Mouse (Mus musculus): ENCODE measurements around the gene Sncg.

DNA sequence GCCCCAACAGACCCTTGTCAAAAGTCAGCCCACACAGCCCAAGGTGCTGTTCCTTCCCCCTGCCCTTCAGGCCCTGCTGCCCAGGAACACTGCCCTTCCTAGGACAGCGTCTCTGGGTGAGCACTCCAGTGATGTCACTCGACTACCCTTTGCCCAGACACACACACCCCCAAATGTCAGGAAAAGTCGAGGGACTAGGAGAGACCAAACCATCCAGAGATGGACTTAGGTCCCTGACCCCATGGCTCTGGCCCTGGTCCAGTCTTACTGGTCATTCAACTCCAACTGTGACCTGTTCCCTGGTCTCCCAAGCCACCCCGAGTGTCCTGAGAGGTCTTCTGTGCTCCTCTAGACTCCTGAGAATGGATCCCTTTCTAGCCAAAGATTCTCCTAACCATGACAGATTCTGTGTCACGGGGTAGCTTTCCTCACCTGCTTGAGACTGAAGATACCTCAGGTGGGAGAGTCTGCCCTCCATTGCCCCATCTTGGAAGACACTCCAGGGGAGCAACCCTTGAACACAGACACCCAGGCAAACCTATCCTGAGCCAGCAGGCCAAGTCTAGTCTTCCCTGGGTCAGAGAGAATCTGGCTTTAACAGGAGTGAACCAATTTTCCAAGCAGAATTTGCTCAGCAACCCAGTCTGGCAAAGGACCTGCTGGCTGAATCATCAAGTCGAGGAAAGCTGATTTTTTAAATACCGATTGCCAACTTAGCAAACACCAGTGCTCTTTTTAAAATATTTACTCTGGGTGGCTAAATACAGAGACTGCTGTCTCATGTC, 16.7 kb downstream of the Sncg start:
- no peak for TF ChIP-seq POLR2A (IDR thresholded peaks at IDR 0.05; ENCODE audit: low read depth, low read length)
- TF ChIP-seq CTCF (conservative IDR thresholded peaks at IDR 0.05; ENCODE audit: insufficient read depth, insufficient read length, low read depth, low read length): no peak
